Mouse (Mus musculus) CH12.LX (cell line): Measurements from ENCODE around the gene 6430548M08Rik.

Source experiments
- CHD2 ChIP-seq: IDR thresholded peaks from 2 replicates; pipeline ENCODE4 v1.6.1; 2011; ENCODE audit warnings: low read length, improper control_type of control experiment
- CTCF ChIP-seq, 2 experiments: IDR thresholded peaks in 1 of 2; conservative IDR thresholded peaks in 1 of 2; 2 replicates each; pipeline ENCODE4 v1.5.1; 2011 to 2012; ENCODE audit warnings: low read depth in 2 of 2, low read length in 2 of 2, improper control_type of control experiment in 1 of 2, inconsistent platforms in 1 of 2, mild to moderate bottlenecking in 1 of 2, moderate library complexity in 1 of 2
- EP300 ChIP-seq: IDR thresholded peaks from 2 replicates; pipeline ENCODE4 v1.6.1; 2011; ENCODE audit warnings: low read length, improper control_type of control experiment
- HCFC1 ChIP-seq: IDR thresholded peaks from 2 replicates; pipeline ENCODE4 v1.6.1; 2012; ENCODE audit warnings: low read depth, mild to moderate bottlenecking, inconsistent platforms, low read length, improper control_type of control experiment
- JUN ChIP-seq: IDR thresholded peaks from 2 replicates; pipeline ENCODE4 v1.6.1; 2011; ENCODE audit warnings: low read depth, mild to moderate bottlenecking, low read length, improper control_type of control experiment, moderate library complexity; ENCODE audit not compliant: insufficient read depth
- MAFK ChIP-seq: IDR thresholded peaks from 2 replicates; pipeline ENCODE4 v1.6.1; 2011; ENCODE audit warnings: low read length, improper control_type of control experiment; ENCODE audit not compliant: insufficient replicate concordance
- MEF2A ChIP-seq: IDR thresholded peaks from 2 replicates; pipeline ENCODE4 v1.6.1; 2014; ENCODE audit warnings: low read depth, mild to moderate bottlenecking, inconsistent platforms, low read length, improper control_type of control experiment, borderline replicate concordance
- RAD21 ChIP-seq: IDR thresholded peaks from 2 replicates; pipeline ENCODE4 v1.6.1; 2011; ENCODE audit warnings: low read depth, mild to moderate bottlenecking, low read length, improper control_type of control experiment, moderate library complexity
- SMC3 ChIP-seq: IDR thresholded peaks from 2 replicates; pipeline ENCODE4 v1.6.1; 2011; ENCODE audit warnings: low read depth, low read length, improper control_type of control experiment
- TBP ChIP-seq: conservative IDR thresholded peaks from 2 replicates; pipeline ENCODE4 v1.6.1; 2011; ENCODE audit warnings: low read depth, low read length, improper control_type of control experiment
- USF1 ChIP-seq: IDR thresholded peaks from 2 replicates; pipeline ENCODE4 v1.6.1; 2014; ENCODE audit warnings: low read depth, mild to moderate bottlenecking, inconsistent platforms, low read length, improper control_type of control experiment
- ZNF384 ChIP-seq: IDR thresholded peaks from 2 replicates; pipeline ENCODE4 v1.6.1; 2012; ENCODE audit warnings: low read depth, low read length, improper control_type of control experiment, inconsistent platforms

GRCm38 (mm10) chr8:120143911-120144651 lies 30.1 kb downstream of the 6430548M08Rik start:
- no peak for TF ChIP-seq TBP
- no peak for TF ChIP-seq CTCF (conservative IDR thresholded peaks at IDR 0.05 in 1 of 2, IDR thresholded peaks at IDR 0.05 in 1 of 2; ENCODE audit: low read depth in 2 of 2, low read length in 2 of 2)
- TF ChIP-seq SMC3: no peak
- no peak for TF ChIP-seq ZNF384
- no peak for TF ChIP-seq CHD2
- TF ChIP-seq MEF2A: no peak
- no peak for TF ChIP-seq MAFK
- TF ChIP-seq EP300: no peak
- no peak for TF ChIP-seq USF1
- no peak for TF ChIP-seq JUN
- no peak for TF ChIP-seq RAD21
- no peak for TF ChIP-seq HCFC1
